Mouse (Mus musculus): Measurements from ENCODE around the gene Nrxn1. TPM values are rescaled to one million over a fixed set of nuclear protein-coding genes. Genes with fewer than 3 reads are reported as not detected.

The Nrxn1 gene
- total RNA-seq, 2 experiments from 2014 or later = 615 to 617 TPM

GRCm38 (mm10) chr17:90207617-90208016 is 885.3 kb downstream of the Nrxn1 start:
- no peak for DNase-seq (ENCODE audit: extremely low spot score in 1 of 2, low spot score in 2 of 2)
- no peak for TF ChIP-seq CTCF (IDR thresholded peaks at IDR 0.05)
- Histone ChIP-seq H3K27ac (no peak overlapping the region), H3K4me3 (no peak overlapping the region)
- intact Hi-C loops (cut with DNase I) = no loop called here

- no peak for DNase-seq (ENCODE audit: extremely low spot score in 1 of 2, low spot score in 2 of 2)
- intact Hi-C loops (cut with DNase I) = no loop called here
- Histone ChIP-seq H3K27ac (no peak overlapping the region), H3K4me3 (no peak overlapping the region)
- TF ChIP-seq CTCF (IDR thresholded peaks at IDR 0.05) = no peak
These were observed 888.9 kb downstream of the Nrxn1 start for GRCm38 (mm10) chr17:90203993-90204392.

GRCm38 (mm10) chr17:90202785-90203184 is 890.1 kb downstream of the Nrxn1 start:
- intact Hi-C loops (cut with DNase I) = no loop called here
- no peak for DNase-seq (ENCODE audit: extremely low spot score in 1 of 2, low spot score in 2 of 2)
- no peak overlapping the region for H3K27ac ChIP-seq
- H3K4me3 ChIP-seq = no peak overlapping the region
- no peak for TF ChIP-seq CTCF (IDR thresholded peaks at IDR 0.05)

- intact Hi-C loops (cut with DNase I) = no loop called here
- TF ChIP-seq CTCF (IDR thresholded peaks at IDR 0.05) = no peak
- Histone ChIP-seq H3K27ac (no peak overlapping the region), H3K4me3 (no peak overlapping the region)
- no peak for DNase-seq (ENCODE audit: extremely low spot score in 1 of 2, low spot score in 2 of 2)
These were observed 896.1 kb downstream of the Nrxn1 start for GRCm38 (mm10) chr17:90196772-90197171.

GRCm38 (mm10) chr17:90141602-90142001 is 951.3 kb downstream of the Nrxn1 start:
- no peak for DNase-seq (ENCODE audit: extremely low spot score in 1 of 2, low spot score in 2 of 2)
- peak; percentile 46 for TF ChIP-seq CTCF (IDR thresholded peaks at IDR 0.05)

GRCm38 (mm10) chr17:90130836-90131235 is 962.0 kb downstream of the Nrxn1 start:
- TF ChIP-seq CTCF (IDR thresholded peaks at IDR 0.05) = no peak; the same call in 1 of the 2 replicates
- no peak overlapping the region for H3K4me3 ChIP-seq

More at GRCm38 (mm10) chr17:90141602-90142001, 951.3 kb downstream of the Nrxn1 start:
- intact Hi-C loops (cut with DNase I) = no loop called here
- Histone ChIP-seq H3K4me3 (no peak overlapping the region), H3K27ac (no peak overlapping the region)

GRCm38 (mm10) chr17:90129183-90129582 is 963.7 kb downstream of the Nrxn1 start:
- no peak overlapping the region for H3K4me3 ChIP-seq
- DNase-seq (ENCODE audit: extremely low spot score in 1 of 2, low spot score in 2 of 2) = no peak
- intact Hi-C loops (cut with DNase I) = no loop called here
- H3K27ac ChIP-seq = no peak overlapping the region; the same call in 1 of the 2 replicates
- TF ChIP-seq CTCF (IDR thresholded peaks at IDR 0.05) = no peak

More at GRCm38 (mm10) chr17:90130836-90131235, 962.0 kb downstream of the Nrxn1 start:
- no peak for DNase-seq (ENCODE audit: extremely low spot score in 1 of 2, low spot score in 2 of 2)
- intact Hi-C loops (cut with DNase I) = no loop called here
- H3K27ac ChIP-seq = no peak overlapping the region

- H3K27ac ChIP-seq = no peak overlapping the region
- no peak for TF ChIP-seq CTCF (IDR thresholded peaks at IDR 0.05)
- intact Hi-C loops (cut with DNase I) = no loop called here
- no peak for DNase-seq (ENCODE audit: extremely low spot score in 1 of 2, low spot score in 2 of 2)
- no peak overlapping the region for H3K4me3 ChIP-seq
These were observed 965.3 kb downstream of the Nrxn1 start for GRCm38 (mm10) chr17:90127561-90127960.

GRCm38 (mm10) chr17:90122796-90123481 is 969.9 kb downstream of the Nrxn1 start:
- Histone ChIP-seq H3K4me3 (no peak overlapping the region), H3K27ac (no peak overlapping the region)
- no peak for DNase-seq (ENCODE audit: extremely low spot score in 1 of 2, low spot score in 2 of 2)
- intact Hi-C loops (cut with DNase I) = no loop called here
- TF ChIP-seq CTCF (IDR thresholded peaks at IDR 0.05) = no peak

- DNase-seq (ENCODE audit: extremely low spot score in 1 of 2, low spot score in 2 of 2) = no peak
- Histone ChIP-seq H3K4me3 (no peak overlapping the region), H3K27ac (no peak overlapping the region)
- TF ChIP-seq CTCF (IDR thresholded peaks at IDR 0.05) = no peak
- intact Hi-C loops (cut with DNase I) = no loop called here
These were observed 976.6 kb downstream of the Nrxn1 start for GRCm38 (mm10) chr17:90116241-90116640.

- H3K27ac ChIP-seq = peak overlapping the region; percentile 26; the same call in 1 of the 2 replicates
- intact Hi-C loops (cut with DNase I) = loop anchor here (10.0 kb wide), 1 partner anchor 480 kb away; no protein-coding TSS in a partner anchor
- no peak overlapping the region for H3K4me3 ChIP-seq
- TF ChIP-seq CTCF (IDR thresholded peaks at IDR 0.05) = no peak
- no peak for DNase-seq (ENCODE audit: extremely low spot score in 1 of 2, low spot score in 2 of 2)
These were observed 997.9 kb downstream of the Nrxn1 start for GRCm38 (mm10) chr17:90094999-90095398.

GRCm38 (mm10) chr17:90088314-90088650 is 1004.6 kb downstream of the Nrxn1 start:
- no peak for TF ChIP-seq CTCF (IDR thresholded peaks at IDR 0.05)
- peak; percentile 88 to 89 for DNase-seq (ENCODE audit: extremely low spot score in 1 of 2, low spot score in 2 of 2)
- H3K4me3 ChIP-seq = peak overlapping the region; percentile 64
- intact Hi-C loops (cut with DNase I) = loop anchor here (5.0 to 10.0 kb wide), 3 partner anchors 353 to 436 kb away; no protein-coding TSS in a partner anchor
- H3K27ac ChIP-seq = peak overlapping the region; percentile 70
